Mouse (Mus musculus) liver, adult 2 months (tissue): Measurements from ENCODE around the gene Plac9b.
"Not testable (repeated sequence)": the region's sequence is repeated elsewhere in the genome, so short reads cannot be mapped to it uniquely, and the experiment has no call there.

Experiments used
- CTCF ChIP-seq: fragments of 200-500 bp; IDR thresholded peaks from 2 replicates; pipeline ENCODE4 v1.5.1; 2011; ENCODE audit warnings: low read depth, low read length, control low read depth
- POLR2A ChIP-seq: fragments of 200-500 bp; IDR thresholded peaks from 2 replicates; pipeline ENCODE4 v1.6.1; 2011; ENCODE audit warnings: low read length, control low read depth; ENCODE audit not compliant: insufficient read depth; ENCODE audit errors: extremely low read depth

GRCm38 (mm10) chr14:26173955-26174354 lies 8.3 kb downstream of the Plac9b start:
- not testable (repeated sequence) for TF ChIP-seq CTCF, POLR2A
